Mouse (Mus musculus): ENCODE measurements at regions not wholly inside any gene's neighbourhood (a gene's known extent, or its start where the extent isn't known, plus 50 kb on each side); places are given as distances from the start of the nearest gene placed in this dataset.

DNA sequence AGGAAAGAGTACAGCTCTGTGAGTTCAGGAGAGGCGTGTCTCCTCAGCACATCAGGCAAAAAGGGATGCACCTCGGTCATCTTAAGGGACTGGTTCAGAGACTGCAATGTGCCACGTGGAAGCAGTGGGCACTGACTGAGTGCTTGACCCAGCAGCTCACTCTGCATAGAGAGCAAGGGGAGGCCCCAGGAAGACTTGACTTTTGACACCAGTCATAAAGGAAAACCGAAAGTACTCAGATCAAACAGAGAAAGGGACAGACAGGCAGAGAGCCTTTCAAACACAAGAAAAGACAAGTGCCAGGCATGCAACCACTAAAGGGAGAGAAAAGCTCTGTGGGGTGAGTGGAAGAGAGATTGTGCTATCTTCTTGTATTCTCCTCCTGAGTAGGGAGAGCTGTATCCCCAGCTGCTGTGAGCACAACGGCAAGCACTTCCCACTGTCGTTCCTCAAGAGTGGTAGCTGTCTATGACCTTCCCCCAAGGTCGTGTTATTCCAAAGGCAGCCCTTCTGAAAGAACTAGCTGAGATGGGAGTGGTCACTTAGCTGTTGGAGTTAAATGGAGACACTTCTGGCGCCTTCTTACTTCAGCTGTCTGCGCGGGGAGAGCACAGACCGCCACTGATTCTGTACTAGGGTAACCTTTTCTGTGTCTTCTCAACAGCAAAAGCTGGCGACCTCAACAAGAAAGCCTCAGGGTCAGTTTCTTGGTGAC lies 119.4 kb upstream of the Cpeb2 start (continued):
- TF ChIP-seq PAX5 (IDR thresholded peaks at IDR 0.05; ENCODE audit: low read length) (no peak), CTCF (conservative IDR thresholded peaks at IDR 0.05 in 1 of 2, IDR thresholded peaks at IDR 0.05 in 1 of 2; ENCODE audit: low read depth in 2 of 2, low read length in 2 of 2) (no peak), MEF2A (IDR thresholded peaks at IDR 0.05; ENCODE audit: borderline replicate concordance, low read depth, low read length) (no peak), POLR2AphosphoS2 (IDR thresholded peaks at IDR 0.05; ENCODE audit: low read depth, low read length) (no peak), IRF4 (IDR thresholded peaks at IDR 0.05; ENCODE audit: low read depth, low read length) (peak; percentile 82), MXI1 (IDR thresholded peaks at IDR 0.05; ENCODE audit: low read depth, low read length) (peak; percentile 93), JUN (IDR thresholded peaks at IDR 0.05; ENCODE audit: insufficient read depth, low read depth, low read length) (no peak), NRF1 (IDR thresholded peaks at IDR 0.05; ENCODE audit: low read depth, low read length) (no peak), GABPA (IDR thresholded peaks at IDR 0.05; ENCODE audit: insufficient replicate concordance, low read depth, low read length) (no peak), TCF12 (IDR thresholded peaks at IDR 0.05; ENCODE audit: low read depth, low read length) (no peak)

DNA sequence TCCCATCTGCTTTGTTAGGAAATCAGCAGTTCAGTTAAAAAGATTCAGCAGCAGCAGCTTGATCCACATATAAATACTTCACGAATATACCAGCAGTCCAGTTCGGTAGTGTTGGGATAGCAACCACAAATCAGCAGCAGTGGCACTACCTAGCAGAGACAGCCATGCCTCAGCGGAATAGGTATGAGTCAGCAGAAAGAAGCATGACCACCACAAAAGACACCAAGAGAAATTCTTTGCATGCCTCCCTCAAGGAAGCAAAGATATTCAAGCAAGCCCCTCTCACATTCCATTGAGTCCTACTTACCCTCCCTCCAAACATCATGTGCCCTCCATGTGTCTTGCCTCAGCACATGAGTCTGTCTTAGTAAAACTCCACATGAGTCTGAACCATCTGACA lies 117.5 kb upstream of the Cpeb2 start:
- Histone ChIP-seq H3K79me2 (replicated peaks; ENCODE audit: control insufficient read depth, extremely low read depth, insufficient read depth, poor library complexity, severe bottlenecking) (no peaks in the 10 kb centered on the region), H3K27me3 (replicated peaks) (no peaks in the 10 kb centered on the region), H3K4me3 (replicated peaks in 1 of 3; ENCODE audit: low read depth in 2 of 3, low read length in 2 of 3, poor library complexity in 1 of 3) (no peak overlapping the region), H3K4me2 (ENCODE audit: insufficient read depth, low read depth, poor library complexity, severe bottlenecking) (no peak overlapping the region), H3K9me3 (replicated peaks; ENCODE audit: low read length) (no peaks in the 10 kb centered on the region), H3K27ac (ENCODE audit: insufficient read depth, low read depth) (no peak overlapping the region), H3K9ac (ENCODE audit: insufficient read depth, low read depth) (no peak overlapping the region), H3K36me3 (replicated peaks in 1 of 2; ENCODE audit: control insufficient read depth in 1 of 2, insufficient read depth in 1 of 2, low read length in 1 of 2) (no peaks in the 10 kb centered on the region), H3K4me1 (ENCODE audit: control insufficient read depth in 1 of 2, insufficient read depth in 2 of 2) (peaks cover 6 to 44% of the 10 kb centered on the region in 2 experiments; a peak in 3 of 4 replicates)
- no peak for TF ChIP-seq ZC3H11A (IDR thresholded peaks at IDR 0.05; ENCODE audit: low read depth, low read length)
- TF ChIP-seq BHLHE40 (IDR thresholded peaks at IDR 0.05; ENCODE audit: low read depth, low read length) = peak; percentile 24; the same call in 1 of the 2 replicates
- peak; percentile 83 for TF ChIP-seq MAFK (IDR thresholded peaks at IDR 0.05; ENCODE audit: insufficient replicate concordance, low read length)
- TF ChIP-seq USF1 (IDR thresholded peaks at IDR 0.05; ENCODE audit: low read depth, low read length) = no peak
- TF ChIP-seq MAX (IDR thresholded peaks at IDR 0.05; ENCODE audit: low read length) = no peak
- in situ Hi-C loops (cut with MboI; ENCODE audit: low pct_ligation_motif_present, low pct_unique_long_range_greater_than_20kb, low sequenced_read_pairs) = no loop called here
- dilution Hi-C loops (cut with MboI; ENCODE audit: extremely low pct_ligation_motif_present, extremely low pct_unique_long_range_greater_than_20kb, low sequenced_read_pairs) = no loop called here
- DNase-seq (ENCODE audit: extremely low read depth) = peak; percentile 8

DNA sequence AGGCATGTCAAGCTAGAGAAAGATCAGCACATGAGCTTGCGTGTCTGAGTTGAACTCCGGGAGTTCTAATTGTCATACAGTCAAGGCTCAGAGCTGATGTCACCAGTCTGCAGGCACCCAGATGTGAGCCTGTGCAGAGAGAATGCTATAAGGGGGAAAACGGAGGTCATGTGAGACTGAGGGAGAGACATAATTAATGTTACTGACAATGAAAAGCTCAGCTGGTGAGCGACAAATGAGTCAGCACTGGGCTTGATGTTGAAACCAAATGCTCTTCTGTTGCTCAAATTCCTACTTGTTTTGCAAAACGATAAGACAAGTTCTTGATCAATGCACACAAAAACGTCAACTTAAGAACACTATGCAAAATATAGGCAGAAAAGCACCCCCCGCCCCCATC lies 116.1 kb upstream of the Cpeb2 start:
- Histone ChIP-seq H3K4me2 (ENCODE audit: insufficient read depth, low read depth, poor library complexity, severe bottlenecking) (peak overlapping the region; percentile 26; the same call in 1 of the 2 replicates), H3K9me3 (replicated peaks; ENCODE audit: low read length) (no peaks in the 10 kb centered on the region), H3K36me3 (replicated peaks in 1 of 2; ENCODE audit: control insufficient read depth in 1 of 2, insufficient read depth in 1 of 2, low read length in 1 of 2) (no peaks in the 10 kb centered on the region), H3K27ac (ENCODE audit: insufficient read depth, low read depth) (no peak overlapping the region), H3K79me2 (replicated peaks; ENCODE audit: control insufficient read depth, extremely low read depth, insufficient read depth, poor library complexity, severe bottlenecking) (no peaks in the 10 kb centered on the region), H3K4me1 (ENCODE audit: control insufficient read depth in 1 of 2, insufficient read depth in 2 of 2) (peaks cover 6 to 44% of the 10 kb centered on the region in 2 experiments; a peak in 3 of 4 replicates), H3K9ac (ENCODE audit: insufficient read depth, low read depth) (no peak overlapping the region), H3K27me3 (replicated peaks) (no peaks in the 10 kb centered on the region), H3K4me3 (replicated peaks in 1 of 3; ENCODE audit: low read depth in 2 of 3, low read length in 2 of 3, poor library complexity in 1 of 3) (no peak overlapping the region)
- in situ Hi-C loops (cut with MboI; ENCODE audit: low pct_ligation_motif_present, low pct_unique_long_range_greater_than_20kb, low sequenced_read_pairs) (no loop called here), dilution Hi-C loops (cut with MboI; ENCODE audit: extremely low pct_ligation_motif_present, extremely low pct_unique_long_range_greater_than_20kb, low sequenced_read_pairs) (no loop called here)
- DNase-seq (ENCODE audit: extremely low read depth) = peak; percentile 60
- TF ChIP-seq HCFC1 (IDR thresholded peaks at IDR 0.05; ENCODE audit: low read depth, low read length) = no peak
- no peak for TF ChIP-seq USF1 (IDR thresholded peaks at IDR 0.05; ENCODE audit: low read depth, low read length)
- TF ChIP-seq BHLHE40 (IDR thresholded peaks at IDR 0.05; ENCODE audit: low read depth, low read length) = peak; percentile 89
- no peak for TF ChIP-seq ELF1 (IDR thresholded peaks at IDR 0.05; ENCODE audit: low read depth, low read length)
- no peak for TF ChIP-seq NELFE (IDR thresholded peaks at IDR 0.05; ENCODE audit: low read depth, low read length)
- TF ChIP-seq JUND (conservative IDR thresholded peaks at IDR 0.05; ENCODE audit: low read depth, low read length) = peak; percentile 77
- no peak for TF ChIP-seq KAT2A (IDR thresholded peaks at IDR 0.05; ENCODE audit: insufficient replicate concordance, low read length)
- TF ChIP-seq SMC3 (IDR thresholded peaks at IDR 0.05; ENCODE audit: low read depth, low read length) = no peak
- no peak for TF ChIP-seq UBTF (IDR thresholded peaks at IDR 0.05; ENCODE audit: low read depth, low read length)
- TF ChIP-seq PAX5 (IDR thresholded peaks at IDR 0.05; ENCODE audit: low read length) = no peak
- peak; percentile 75 for TF ChIP-seq JUN (IDR thresholded peaks at IDR 0.05; ENCODE audit: insufficient read depth, low read depth, low read length)
- TF ChIP-seq SIN3A (IDR thresholded peaks at IDR 0.05; ENCODE audit: low read length) = no peak
- 0 out of 2 replicates have a peak, but pooled peaks have one; percentile 20 for TF ChIP-seq MYC (IDR thresholded peaks at IDR 0.05; ENCODE audit: low read depth, low read length)
- no peak for TF ChIP-seq CHD1 (IDR thresholded peaks at IDR 0.05; ENCODE audit: low read depth, low read length)
- TF ChIP-seq ZC3H11A (IDR thresholded peaks at IDR 0.05; ENCODE audit: low read depth, low read length) = no peak
- no peak for TF ChIP-seq RCOR1 (conservative IDR thresholded peaks at IDR 0.05; ENCODE audit: low read depth, low read length)
- TF ChIP-seq MAZ (IDR thresholded peaks at IDR 0.05; ENCODE audit: low read depth, low read length) = no peak
- TF ChIP-seq CHD2 (IDR thresholded peaks at IDR 0.05; ENCODE audit: low read length) = no peak
- no peak for TF ChIP-seq ZKSCAN1 (IDR thresholded peaks at IDR 0.05; ENCODE audit: borderline replicate concordance, low read depth, low read length)
- TF ChIP-seq MAX (IDR thresholded peaks at IDR 0.05; ENCODE audit: low read length) = no peak
